Mouse (Mus musculus) left cerebral cortex, postnatal 4 days (tissue): ENCODE measurements at regions not wholly inside any gene's neighbourhood (a gene's known extent, or its start where the extent isn't known, plus 50 kb on each side); places are given as distances from the start of the nearest gene placed in this dataset.
A peak's percentile ranks its signal among the peaks of the same experiment; 100 is the strongest.

ENCODE experiments used
- DNase-seq: peaks from one replicate; pipeline ENCODE4 v3.0.0-alpha.2; 2022
- intact Hi-C: fragments of 180-260 bp; cut with DNase I; formaldehyde crosslinking; loops from one replicate; pipeline ENCODE4 v1.15.1; 2025

DNA sequence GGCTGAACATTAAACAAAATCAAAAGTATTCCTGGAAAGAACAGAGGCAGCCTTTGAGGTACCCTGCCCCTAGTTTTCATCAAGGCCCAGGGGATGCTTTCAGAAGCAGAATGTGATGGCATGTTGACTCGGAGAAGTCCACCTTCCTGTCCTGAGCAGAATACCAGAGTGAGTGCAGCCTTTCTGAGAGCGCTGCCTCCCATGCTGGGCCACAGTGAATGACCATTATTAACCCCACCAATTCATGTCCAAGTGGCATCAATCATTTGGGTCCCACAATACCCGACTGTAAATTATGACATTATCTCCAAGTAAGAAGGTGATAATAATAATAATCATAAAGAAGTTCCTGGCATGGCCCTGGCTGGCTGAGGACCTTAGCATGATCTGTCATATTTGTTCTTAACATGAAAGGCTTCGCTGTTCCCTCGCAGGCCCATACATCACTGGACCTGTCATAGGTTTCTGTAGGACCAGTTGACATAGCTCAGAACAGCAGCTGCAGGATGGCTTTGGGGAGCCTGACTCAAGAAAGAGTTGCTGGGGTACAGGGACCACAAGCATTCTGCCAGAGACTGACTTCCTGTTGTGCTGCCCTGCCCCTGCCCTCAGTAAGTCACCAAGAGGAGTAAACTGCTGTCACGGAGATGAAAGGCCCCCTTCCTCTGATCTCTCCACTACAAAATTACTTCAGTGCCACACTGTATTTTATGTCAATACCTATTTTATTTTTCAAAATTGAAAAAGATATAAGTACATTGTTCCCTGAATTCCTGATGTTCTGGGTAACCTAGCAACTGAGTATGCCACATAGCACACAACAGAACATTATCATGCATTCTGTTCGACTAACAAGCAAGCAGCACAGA, 176.6 kb downstream of the Tmem161b start:
- no peak for DNase-seq
- intact Hi-C loops: no loop called here

DNA sequence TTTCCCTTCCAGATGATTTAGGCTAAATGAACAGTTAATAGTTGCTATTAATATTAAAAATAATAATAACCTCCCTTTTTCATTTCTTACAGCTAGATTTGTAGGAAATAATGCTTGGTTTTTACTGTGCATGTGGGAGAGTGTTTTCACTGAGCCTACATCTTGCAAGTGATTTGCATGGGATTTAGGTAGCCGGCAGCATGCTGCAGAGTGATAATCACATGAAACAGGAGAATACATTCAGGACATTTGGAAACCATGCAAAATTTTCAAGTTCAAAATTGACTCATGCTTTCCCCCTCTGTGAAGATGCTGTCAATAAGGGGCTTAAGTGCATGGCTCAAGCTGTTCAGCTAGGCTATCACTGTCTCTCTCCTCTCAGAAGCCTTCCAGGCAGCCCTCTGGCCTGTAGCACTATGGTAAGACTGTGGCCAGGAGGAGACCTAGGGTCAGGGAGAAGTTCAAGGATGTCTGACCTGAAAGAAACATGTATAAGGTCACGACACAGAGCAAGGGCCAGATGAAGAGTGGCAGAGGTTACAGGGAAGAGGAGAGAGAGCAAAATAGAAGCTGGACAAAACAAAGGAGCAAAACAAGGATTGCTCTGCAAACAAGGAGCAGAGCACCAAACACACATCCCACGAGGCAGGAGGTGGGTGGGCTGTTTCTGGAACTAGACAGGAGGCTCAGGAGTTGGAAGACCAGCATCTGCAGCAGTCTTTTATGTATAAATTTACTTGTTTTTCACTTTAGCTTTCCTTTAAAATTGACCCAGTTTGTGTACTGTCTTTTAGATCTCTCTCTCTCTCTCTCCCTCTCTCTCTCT, 177.5 kb downstream of the Tmem161b start:
- DNase-seq: no peak
- intact Hi-C loops: no loop called here

DNA sequence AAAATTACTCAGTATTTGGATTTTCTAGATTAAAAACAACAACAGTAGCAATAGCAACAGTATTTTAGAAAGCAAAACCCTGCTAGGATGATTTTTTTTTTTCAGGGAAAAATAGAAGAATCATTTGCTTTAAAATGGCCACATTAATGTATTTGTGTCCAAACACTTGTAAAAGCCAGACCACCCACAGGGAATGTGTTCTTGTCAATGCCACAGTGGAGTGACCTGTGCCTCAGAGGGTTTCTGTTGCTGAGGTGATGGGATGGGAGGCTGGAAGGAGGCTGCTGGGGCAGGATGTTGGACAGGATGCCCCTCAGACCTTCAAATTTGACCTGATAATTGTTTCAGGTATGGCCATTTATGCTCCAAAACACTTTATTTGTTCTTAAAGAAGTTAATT, 178.9 kb downstream of the Tmem161b start:
- DNase-seq: peak; percentile 25
- intact Hi-C loops: no loop called here

DNA sequence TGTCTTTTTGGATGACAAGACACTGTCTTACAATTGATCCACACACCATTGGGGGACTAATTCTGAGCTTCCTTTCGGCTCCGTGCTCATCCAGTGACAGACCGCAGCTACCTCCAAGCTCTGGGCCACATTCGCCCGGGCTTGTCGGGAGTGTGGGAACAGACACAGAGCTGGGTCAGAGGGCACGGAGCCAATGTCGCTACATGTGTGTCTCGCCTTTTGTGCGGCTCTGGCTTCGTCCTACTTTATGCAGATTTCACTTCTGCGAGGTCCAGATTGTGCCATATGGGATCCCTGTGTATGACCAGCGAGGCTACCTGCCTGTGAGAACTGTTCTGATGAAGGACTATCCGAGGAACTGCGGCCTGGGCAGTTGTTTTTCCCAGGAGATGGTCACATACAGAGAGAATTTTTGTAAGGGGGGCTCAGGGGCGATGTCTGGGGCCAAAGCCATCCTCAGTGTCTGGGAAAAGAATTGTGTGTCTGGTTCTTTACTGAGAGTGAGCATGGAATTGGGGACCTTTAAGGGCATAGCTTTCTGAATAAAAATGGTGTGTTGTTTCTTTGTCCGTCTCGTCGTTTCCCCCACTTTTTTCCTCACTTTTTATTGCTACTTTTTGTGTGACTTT, 182.6 kb downstream of the Tmem161b start:
- intact Hi-C loops: no loop called here

DNA sequence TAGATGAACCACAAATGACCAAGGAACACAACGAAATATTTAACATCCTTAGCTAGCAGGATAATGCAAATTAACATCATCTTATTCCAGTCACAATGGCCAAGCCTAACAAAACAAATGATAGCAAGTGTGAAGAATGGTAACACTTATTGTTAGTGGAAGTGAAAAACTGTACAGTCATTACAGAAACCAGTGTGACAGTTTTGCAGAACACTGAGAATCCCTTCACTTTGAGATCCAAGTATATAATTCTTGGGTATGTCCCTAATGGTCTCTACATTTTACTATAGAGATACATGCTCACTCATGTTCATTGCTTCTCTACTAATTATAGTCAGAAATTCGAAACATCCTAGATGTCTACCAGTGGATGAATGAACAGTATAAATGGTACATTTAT, 212.3 kb downstream of the Tmem161b start:
- no peak for DNase-seq
- intact Hi-C loops: no loop called here

More for the DNA sequence above, 182.6 kb downstream of the Tmem161b start:
- peak; percentile 96 for DNase-seq

DNA sequence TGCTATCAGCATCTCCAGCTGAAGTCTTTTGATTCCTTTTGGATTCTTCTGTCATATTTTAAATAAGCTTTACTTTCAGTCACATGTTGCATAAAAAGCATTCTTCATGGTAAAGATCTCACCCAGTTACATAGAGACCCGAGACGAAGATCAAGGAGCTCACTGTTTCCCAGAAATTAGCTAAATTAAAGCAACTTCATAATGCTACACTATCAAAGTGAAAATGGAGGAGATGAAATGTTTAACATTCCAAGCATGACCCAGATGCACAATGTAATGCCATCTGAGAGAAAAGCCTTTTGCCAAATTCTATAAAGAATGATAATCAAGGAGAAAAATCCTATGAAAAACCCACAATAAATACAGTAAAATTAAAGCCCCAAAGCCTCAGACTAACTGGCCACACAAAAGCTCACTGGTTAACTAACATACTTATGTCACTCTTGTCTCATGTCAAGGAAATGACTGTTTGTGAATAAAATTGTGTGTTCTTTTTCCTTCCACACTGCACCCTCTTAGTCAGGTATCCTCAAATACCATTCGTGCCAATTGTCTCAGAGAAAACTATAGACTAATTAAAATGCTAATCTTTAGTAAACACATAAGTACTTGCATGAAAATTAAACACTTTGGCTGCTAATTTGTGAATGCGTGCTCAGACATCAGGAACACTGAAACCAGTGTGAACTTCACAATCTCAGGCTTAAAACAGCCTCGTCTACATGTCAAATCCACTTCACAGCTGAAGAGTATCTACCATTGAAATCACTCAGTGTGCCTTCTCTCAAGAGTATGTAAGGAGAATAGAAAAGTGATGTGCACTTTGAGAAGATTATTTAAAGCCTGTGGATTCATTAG, 215.7 kb downstream of the Tmem161b start:
- DNase-seq: no peak
- intact Hi-C loops: no loop called here

DNA sequence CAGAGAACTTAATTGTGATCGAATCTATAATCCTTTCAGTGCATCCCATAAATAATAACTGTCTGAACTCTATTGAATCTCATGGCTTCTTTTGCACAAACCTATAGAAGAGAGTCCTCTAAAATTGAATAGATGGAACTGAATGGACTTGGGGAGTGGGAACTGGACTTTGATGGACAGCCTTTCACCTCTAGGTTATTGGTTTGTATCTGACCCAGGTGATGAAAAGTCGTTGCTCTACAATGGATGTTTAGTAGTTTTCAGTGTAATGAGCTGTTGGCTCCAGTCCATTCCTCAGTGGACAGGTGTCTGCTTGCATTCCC, 216.3 kb downstream of the Tmem161b start:
- intact Hi-C loops: no loop called here
- no peak for DNase-seq

DNA sequence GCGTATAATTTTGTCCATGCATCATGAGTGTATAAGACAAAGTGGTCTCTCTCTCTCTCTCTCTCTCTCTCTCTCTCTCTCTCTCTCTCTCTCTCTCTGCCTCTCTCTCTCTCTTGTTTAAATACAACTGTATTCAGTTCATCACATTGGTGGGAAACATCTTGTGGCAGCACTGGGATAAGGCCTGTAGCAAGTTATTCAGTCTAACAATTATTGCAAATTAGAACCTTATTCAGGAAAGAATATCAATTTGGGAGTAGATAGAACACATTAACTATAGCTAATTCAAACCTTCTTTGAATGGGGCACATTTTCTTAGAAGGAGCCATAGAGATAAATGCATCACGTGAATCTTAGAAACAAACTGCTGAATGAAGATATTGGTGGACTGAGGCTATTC, 226.4 kb downstream of the Tmem161b start:
- intact Hi-C loops: no loop called here
- no peak for DNase-seq

DNA sequence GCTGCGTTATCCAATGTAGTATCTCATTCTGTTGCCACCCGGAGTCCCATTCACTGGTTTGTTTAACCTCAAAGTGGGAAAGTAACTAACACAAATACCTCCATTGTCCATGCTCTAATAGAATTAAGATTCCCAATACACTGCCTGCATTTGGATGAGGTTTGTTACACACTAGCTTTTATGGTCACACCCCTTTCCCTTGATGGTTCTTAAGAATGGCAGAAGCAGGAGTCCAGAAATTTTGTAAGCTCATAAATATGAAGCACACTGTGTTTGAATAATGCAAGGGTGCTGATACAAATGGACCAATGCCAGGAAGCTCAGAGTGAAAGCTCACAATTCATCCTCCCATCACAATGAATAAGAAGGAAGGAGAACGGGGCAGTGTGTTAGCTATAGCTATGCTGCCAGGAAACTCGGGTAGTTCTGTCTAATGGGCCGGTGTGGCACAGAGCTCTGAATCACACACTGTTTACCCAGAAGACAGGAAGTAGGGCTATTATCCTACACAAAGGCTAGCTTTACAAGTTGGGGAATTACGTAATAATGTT, 227.0 kb downstream of the Tmem161b start:
- peak; percentile 33 for DNase-seq
- intact Hi-C loops: no loop called here
